Mouse (Mus musculus) 3134 (cell line): ENCODE measurements around the gene Tldc1.
A peak's percentile ranks its signal among the peaks of the same experiment; 100 is the strongest.

Source experiments
- DNase-seq: peaks from one replicate; pipeline ENCODE4 v3.0.0-alpha.2; 2011; ENCODE audit warnings: low spot score; ENCODE audit not compliant: insufficient read length; ENCODE audit errors: extremely low read depth

The Tldc1 gene

DNA sequence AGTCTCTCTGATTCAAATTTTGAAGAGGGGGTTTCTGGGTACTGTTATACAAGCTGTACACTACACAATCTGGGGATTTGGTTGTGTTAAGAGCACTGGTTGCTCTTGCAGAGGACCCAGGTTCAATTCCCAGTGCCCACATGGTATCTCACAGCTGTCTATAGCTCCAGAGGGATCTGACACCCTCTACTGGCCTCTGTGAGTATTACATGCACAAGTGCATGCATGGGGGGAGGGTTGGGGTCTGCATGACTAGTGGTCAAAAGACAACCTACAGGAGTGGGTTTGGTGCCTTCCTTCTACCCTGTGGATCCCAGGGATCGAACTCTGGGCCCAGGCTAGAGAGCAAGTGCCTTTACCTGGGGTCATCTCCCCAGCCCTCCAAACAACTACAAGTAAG is 24.4 kb upstream of the Tldc1 start:
- DNase-seq: no peak

DNA sequence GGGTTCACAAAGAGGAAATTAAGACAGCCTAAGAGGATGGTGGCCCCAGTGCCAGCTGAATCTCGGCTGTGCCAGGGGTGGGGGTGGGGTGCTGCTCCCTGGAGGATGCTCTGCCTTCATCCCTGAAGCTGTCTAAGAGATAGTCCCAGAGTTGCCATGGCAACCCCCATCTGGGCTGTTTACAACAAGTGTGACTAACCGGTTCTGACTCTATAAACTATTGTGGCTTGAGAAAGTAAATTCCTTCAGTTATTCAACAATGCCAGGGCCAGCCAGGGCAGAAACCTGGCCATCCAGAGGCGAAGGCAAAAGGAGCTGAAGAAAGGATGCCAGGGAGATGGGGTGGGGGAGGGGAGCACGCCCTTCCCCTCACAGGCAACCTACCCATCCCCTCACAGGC is 23.0 kb upstream of the Tldc1 start:
- peak; percentile 30 for DNase-seq

DNA sequence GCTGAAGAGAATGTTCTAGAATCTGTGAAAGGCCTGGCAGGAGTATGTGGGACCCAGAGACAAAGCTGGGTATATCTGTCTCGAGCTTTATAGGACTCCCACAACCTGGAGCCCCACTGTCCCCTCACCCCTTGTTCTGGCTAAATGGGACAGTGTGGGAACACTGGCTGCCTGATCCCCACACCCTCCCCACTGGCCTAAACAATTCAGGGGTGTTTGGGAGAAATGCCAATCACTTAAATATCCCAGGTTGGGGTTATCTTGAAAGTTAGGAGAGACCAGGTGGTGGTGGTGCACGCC is 20.7 kb upstream of the Tldc1 start:
- no peak for DNase-seq

DNA sequence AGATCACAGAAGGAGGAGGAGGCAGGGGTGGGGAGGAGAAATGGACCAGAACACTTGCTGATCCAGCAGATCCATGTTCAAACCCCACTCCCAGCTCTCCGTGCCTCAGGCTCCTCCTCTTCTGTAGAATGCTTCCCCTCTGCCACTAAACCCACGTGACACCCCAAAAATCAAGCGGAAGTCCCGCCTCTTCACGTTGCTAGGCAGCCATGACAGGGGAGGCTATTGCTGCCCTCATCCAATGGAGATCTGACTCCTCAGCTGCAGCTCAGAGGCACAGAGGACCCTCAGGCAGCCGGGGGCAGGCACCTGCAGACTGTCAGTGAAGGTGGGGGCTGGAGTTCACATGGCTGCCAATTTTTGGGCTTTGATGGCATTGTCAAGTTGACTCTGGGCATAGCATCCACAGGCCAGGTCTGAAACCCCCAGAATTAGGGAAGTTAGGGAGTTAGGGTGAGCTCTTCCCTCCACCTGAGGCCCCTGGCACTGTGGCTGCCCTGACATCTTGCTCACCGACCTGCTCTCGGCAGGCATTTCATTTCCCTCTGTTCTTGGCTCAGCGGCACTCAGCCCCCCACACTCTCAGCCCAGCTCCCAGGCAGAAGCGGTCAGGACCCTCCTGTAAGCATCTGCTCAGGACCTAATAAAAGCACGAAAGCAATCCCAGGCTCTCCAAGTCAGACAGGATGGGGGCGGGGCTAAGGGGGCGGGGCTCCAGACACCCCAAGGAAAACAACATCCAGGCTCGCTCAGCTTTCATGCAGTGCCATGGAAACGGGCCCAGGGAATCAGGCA is 20.2 kb upstream of the Tldc1 start:
- DNase-seq: no peak

DNA sequence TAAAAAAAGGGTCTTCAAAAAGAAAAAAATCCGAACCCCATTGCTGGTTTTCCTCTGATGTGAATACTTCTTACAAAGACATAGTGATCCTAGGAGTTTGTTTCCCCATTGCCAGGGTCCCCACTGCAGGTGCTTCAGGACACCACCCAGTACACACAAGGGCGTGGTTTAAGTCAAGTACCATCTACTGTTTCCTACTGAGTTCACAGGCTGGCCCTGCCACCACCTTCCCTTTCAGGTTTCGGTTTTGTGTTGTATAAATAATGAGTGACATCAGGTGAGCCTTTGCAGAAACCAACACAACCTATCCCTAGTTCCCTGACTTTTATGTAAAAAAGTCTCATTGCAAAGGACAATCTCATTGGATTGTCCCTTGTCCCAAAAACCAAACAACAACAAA is 17.4 kb upstream of the Tldc1 start:
- no peak for DNase-seq

DNA sequence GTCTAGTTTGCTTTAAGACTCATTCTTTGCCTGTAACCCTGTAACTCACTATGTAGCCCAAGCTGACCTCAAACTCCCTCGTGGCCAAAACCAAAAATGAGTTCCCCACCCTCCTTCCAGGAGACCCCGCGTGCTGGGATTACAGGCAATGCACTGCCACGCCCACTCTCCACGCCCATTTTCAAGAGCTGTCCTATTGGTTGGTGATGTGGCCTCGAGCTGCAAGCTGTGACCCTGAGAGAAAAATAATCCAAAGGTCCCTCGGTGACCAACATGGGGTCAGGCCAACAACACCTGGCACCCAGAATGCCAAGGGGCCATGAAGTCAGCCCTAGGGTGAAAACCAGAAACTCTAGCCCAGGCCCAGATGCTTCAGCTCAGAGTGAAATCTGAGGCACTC is 16.5 kb upstream of the Tldc1 start:
- DNase-seq: no peak

DNA sequence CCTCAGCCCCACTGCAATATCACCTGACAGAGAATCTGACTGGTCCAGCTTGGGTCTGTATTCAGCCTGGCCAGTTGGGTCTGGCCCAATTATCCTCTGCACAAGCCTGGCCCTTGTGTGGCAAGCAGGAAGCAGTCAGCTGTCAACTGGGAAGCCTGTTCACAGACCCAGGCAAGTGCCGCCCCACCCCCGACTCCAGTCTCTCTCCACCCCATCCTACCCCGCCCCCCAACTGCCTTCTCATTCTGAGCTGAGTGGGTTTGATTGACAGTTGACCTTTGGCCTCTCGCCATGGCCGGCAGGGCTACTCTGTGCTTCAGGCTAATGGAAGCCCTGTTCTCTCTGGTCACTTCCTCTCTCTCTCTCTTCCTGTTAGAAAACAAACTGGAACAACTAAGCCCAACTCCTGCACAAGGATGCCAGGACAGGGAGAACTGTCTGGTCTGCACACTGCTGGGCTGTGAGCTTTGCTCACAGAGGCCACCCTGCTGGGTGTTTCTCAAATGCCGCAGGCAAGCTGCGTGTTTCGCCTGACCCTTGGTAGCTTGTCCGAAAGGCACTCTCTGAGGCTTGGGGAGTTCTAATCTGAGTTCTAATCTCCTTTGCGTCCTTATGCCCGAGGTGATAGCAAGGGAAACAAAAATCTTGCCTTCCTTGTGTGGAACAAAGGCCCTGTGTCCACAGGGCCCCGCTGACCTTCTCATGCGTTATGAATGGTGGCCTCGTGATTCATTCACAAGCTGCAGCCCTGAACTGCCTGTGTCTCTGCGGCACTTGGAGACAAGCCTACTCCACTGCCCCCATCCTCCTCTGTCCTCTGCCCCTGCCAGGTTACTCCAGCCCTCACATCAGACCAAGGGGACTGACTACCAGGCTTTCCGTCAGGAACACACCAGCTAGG is 13.8 kb upstream of the Tldc1 start:
- peak; percentile 61 for DNase-seq

DNA sequence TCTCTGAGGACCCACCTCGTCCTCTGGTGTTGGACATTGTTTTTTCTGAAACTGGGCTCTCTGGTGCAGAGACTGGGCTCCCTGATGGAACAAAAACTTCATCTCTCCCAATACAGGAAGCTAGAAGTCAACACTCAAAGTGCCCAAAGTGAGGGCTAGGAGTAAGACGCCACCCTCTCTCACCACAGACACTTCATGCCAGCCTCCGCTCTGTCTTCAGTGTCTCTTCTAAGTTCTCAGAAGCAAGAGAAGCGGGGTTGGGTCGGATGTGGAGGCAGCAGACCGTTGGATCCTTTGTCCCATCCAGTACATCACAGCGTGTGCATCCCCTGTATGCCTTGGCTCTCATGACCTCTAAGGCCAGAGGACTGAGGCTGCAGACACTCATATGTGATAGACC is 11.4 kb upstream of the Tldc1 start:
- no peak for DNase-seq

DNA sequence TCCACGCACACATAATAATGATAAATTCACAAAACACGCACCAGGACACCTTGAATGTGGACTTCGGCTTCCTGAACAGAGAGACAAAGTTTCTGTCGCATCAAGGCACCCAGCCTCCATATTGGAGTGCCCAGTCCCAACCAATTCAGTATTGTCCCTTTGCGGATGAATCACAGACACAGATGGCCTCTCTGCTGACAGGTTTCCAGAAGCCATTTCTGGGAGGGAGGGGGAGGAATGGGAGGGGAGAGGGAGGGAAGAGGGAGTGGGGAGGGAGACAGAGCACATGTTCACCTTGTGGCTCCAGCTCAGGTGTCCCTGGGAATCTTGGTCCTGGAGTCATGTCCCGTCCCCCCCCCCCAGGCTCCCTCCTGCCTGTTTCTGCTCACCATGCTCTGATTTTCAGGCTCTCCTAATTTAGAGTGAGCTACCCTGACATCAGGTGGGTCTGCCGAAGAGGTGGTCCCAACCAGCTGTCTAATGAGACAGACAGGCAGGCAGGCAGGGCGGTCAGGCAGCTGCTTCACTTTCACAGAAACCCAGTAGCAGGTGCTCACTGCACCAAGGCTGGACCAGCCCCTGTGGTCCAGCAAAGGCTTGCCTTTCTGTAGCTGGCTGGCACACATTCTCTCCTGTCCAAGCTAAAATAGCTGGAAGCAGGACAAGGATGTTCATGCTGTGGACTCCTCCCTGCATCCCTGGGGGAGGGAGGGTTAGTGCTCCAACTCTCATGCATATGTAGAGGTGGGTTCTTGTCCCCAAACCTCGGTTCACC is 10.6 kb upstream of the Tldc1 start:
- DNase-seq: no peak

DNA sequence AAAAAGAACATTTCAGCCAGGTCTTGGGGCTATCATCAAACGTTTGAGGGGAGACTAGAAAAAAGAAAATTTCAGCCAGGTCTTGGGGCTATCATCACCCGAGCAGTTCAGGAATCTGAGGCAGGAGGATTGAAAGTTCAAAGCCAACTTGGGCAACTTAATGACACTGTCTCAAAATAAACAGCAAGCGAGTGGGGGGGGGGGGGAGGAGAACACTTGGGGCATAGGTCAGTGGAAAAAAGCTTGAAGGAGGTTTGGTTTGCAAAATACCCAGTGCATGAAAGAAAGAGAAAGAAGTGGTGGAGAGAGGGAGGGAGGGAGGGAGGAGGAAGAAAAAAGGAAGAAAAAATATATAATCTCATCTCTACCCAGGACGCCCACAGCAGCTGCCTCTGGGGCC is 9.1 kb upstream of the Tldc1 start:
- no peak for DNase-seq

DNA sequence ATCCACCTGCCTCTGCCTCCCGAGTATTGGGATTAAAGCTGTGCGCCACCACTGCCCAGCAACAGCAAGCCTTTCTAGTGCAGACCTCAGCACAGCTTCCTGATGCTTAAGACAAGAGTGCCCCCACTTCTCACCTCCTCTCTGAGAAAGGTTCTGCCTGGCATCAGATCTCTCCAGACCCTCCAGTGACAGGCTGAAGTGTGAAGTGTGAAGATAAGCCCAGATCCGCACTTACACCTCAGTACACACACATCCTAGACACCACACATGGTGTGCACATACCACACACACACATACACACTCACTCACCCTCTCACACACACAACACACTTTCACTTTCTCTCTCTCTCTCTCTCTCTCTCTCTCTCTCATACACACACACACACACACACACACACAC is 8.7 kb upstream of the Tldc1 start:
- DNase-seq: no peak

DNA sequence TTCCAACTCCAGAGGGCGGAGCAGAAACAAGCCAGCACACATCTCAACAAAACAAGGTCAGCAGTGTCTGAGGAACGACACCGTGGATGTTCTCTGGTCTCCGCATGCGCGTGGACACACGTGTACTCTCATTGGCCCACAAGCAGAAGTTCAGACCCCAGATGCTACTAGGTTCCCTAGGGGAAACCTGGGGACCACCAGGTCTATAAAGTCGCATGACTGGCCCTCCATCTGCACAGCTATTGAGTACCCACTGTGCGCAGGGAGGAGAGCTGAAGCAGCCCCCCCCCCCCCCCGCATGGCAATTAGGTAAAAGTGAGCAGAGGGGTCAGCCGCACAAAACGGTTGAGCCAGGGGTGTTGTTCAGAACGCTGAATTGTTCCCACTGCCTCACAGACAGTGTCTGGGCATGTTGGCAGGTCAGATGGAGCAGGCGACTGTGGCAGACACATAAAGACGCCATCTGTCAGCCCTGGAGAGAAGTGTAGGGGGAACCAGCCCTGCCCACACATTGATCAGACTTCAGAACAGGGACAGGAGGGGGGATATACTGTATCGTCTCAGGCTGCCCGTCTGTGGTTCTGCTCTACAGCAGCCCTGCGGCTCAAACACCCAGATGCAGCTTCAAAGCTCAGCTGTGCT is 7.7 kb upstream of the Tldc1 start:
- DNase-seq: no peak

DNA sequence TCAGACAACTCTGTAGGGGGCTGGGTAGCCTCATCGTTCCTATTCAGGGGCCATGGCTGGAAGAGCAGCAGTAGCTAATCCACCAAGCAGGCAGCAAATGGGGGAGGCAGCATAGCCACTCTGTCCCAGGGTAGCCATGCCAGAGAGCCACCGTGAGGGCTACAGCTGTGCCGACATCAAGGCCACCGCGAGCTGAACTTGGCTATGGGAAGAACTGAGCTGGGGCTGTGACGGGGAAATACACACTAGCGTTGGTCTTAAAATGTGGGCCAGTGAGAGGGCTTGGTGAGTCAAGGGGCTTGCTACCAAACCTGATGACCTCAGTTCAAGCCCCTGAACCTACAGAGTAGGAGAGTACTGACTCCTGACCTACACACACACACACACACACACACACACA is 6.5 kb upstream of the Tldc1 start:
- DNase-seq: no peak

DNA sequence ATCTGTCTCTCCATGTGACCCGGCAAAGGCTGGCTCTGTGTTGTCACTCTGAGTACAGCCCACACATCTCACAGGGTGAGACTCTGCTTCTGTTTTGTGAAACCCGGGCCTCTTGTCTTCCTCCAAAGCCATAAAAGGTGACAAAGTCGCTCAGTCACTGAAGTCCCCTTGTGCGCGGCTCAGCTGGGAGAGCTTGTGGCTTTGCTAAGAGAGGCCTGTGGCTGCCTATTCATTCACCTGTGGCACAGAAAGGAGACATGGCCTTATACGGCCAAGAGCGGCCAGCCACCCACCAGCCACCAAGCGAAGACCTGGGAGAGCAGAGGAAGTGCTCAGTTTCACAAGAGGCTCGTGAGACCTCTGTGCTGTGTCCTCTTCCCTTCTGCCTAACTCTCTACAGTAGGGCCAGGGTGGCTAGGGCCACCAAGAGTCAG is 5.9 kb upstream of the Tldc1 start:
- DNase-seq: no peak

DNA sequence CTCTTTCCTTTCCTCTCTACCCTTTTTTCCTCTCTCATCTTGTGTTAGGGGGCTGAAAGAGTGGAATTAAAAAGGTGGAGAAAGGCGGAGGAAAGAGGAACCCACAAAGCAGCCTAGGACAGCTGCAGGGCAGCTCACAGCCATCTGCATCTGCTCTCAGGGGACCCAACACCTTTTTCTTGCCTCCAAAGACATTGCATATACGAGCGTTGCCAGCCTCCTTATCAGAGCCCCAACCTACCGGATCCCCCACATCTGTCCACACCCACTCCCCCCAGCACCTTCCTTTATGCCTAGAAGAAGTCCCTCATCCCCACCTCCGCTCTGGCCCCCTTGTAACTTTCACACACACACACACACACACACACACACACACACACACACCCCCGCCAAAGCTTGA is 5.4 kb upstream of the Tldc1 start:
- no peak for DNase-seq

DNA sequence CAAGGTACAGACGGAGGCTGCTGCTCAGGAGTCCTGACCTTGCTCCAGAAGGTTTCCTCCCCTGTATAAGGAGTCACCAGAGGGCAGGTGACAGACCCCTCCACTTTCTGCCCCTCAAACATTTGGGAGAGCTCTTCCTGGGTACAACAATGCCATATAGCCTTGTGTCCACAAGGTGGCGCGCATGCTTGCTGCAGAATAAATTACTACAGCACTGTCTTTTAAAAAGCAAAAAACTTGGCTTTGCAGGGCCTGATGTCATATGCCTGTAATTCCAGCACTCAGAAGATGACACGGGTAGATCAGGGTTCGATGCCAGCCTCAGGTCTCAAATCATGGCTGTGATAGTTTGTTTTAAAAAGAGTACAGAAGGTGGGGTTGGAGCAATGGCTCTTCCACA is 4.5 kb upstream of the Tldc1 start:
- no peak for DNase-seq

DNA sequence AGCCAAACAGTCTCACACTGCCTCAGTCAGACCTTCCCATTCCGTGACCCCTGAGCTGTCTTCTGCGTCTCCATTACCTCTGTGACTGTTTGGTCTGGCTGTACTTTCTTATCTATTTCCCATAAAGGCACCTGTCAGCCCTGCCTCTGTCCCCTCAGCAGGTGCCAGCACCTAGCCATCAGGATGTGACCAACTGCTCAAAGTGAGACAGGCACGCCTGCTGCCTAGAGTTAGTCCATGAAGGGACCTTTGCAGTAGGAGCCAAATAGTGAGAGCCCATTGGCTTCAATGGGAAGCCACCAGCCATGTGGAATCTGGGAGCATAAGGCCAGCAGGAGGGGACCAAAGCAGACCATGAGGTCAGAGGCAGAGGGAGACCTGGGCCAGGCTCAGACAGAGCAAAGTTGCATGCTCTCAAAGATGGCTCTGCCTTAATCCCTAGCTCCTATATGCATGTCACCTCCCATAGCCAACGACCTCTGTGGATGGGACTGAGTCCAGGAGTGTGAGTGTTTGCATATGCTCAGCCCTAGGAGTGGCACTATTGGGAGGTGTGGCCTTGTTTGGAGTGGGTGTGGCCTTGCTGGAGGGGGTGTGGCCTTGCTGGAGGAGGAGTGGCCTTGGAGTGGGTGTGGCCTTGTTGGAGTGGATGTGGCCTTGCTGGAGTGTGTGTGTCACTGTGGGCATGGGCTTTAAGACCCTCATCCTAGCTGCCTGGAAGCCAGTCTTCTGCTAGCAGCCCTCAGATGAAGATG is 3.0 kb upstream of the Tldc1 start:
- DNase-seq: peak; percentile 38

DNA sequence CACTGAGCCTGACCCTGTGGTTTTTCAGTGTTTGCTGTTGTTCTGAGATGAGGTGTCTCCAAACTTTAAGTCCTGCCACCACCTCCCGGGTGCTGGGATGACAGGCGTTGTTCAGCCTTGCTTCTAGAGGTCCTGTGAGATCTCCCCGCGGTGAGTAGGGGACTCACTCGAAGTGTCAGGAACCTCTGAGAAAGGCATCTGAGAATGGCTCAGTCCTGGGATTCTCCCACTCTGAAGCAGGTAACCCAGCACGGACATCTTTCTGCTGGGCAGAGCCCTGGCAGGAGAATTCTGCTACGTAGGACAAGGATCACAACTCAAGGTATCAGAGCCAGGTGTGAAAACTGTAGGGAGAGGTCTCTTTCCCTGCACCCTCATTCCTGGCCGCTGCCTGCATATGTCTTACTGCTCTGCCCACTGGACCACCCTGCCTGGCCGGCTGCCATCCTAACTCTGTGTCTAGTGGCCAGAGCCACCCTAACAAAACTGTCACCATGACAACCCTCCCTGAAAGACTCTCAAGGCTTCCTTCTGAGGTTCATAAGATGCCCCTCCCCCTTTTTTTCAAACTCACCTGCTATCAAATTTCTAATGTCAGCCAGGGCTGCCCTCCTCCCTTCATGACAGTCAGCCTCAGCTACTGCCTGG is 2.3 kb upstream of the Tldc1 start:
- DNase-seq: no peak

DNA sequence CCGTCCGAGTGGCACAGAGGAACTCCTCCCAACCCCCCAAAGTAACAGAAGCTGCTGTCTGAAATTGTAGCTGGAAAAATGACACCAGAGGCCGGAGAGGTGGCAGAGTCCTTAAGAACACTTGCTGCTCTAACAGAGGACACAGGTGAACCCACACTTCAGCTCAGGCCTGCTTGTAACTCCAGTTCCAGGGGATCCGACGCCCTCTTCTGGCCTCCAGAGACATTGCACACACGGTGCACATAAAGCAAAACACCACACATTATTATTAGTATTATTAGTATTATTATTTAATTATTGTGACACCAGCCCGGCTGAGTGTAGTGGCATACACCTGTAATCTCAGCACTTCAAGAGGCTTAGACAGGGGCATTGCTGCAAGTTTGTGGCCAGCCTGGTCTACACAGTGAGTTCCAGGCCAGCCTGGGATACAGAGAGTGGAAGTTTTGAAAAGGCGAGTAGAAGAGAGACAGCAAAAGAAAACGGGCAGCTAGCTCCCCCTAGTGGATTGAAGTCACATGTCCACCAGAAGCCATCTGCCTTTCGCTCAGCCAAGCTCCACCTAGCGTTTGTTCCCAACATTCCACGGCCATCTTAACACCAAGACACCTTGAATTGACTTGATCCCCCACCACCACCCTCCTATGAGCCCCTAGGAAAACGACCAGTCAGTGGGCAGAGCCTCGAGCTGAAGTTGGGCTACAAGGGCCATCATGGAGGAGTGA is 959 bp upstream of the Tldc1 start:
- DNase-seq: peak; percentile 63
